Mouse (Mus musculus): ENCODE data around the gene Hadh. TPM values are rescaled to one million over a fixed set of nuclear protein-coding genes. Genes with fewer than 3 reads are reported as not detected.

The Hadh gene
- polyA plus RNA-seq, 2 experiments, result 106 to 116 TPM

GRCm38 (mm10) chr3:131294503-131294902, 22.6 kb upstream of the Hadh start:
- Histone ChIP-seq H3K9ac (ENCODE audit: low read depth, low read length, severe bottlenecking) (no peak overlapping the region), H3K27ac (replicated peaks; ENCODE audit: low read depth, low read length) (no peak overlapping the region), H3K4me2 (replicated peaks; ENCODE audit: low read depth, low read length, severe bottlenecking) (no peak overlapping the region), H3K4me1 (ENCODE audit: control insufficient read depth, insufficient read depth, low read length) (peaks cover 7% of the 10 kb centered on the region; the same call in 1 of the 2 replicates), H3K4me3 (replicated peaks; ENCODE audit: low read length) (no peak overlapping the region), H3K9me3 (ENCODE audit: control insufficient read depth, low read length) (no peaks in the 10 kb centered on the region), H3K27me3 (ENCODE audit: control insufficient read depth, insufficient read depth, low read length) (no peaks in the 10 kb centered on the region), H3K36me3 (ENCODE audit: control insufficient read depth, insufficient read depth, low read length) (no peaks in the 10 kb centered on the region)
- DNase-seq (ENCODE audit: low spot score), result no peak
- WGBS, result 56% methylated on average over 3 of the region's 3 CpGs
- ATAC-seq (ENCODE audit: low FRiP score, low read depth), result no peak
- TF ChIP-seq POLR2A (IDR thresholded peaks at IDR 0.05; ENCODE audit: borderline replicate concordance, extremely low read depth, insufficient read depth, insufficient read length), result no peak

GRCm38 (mm10) chr3:131292959-131293358, 21.1 kb upstream of the Hadh start:
- no peak overlapping the region for H3K9ac ChIP-seq (ENCODE audit: low read depth, low read length, severe bottlenecking)
- H3K36me3 ChIP-seq (ENCODE audit: control insufficient read depth, insufficient read depth, low read length), result no peaks in the 10 kb centered on the region
- no peaks in the 10 kb centered on the region for H3K9me3 ChIP-seq (ENCODE audit: control insufficient read depth, low read length)
- ATAC-seq (ENCODE audit: low FRiP score, low read depth) (no peak), DNase-seq (ENCODE audit: low spot score) (no peak)
- H3K4me2 ChIP-seq (replicated peaks; ENCODE audit: low read depth, low read length, severe bottlenecking), result no peak overlapping the region
- WGBS, result 64% methylated on average over 3 of the region's 3 CpGs
- H3K4me3 ChIP-seq (replicated peaks; ENCODE audit: low read length), result no peak overlapping the region
- peaks cover 4% of the 10 kb centered on the region; the same call in 1 of the 2 replicates for H3K4me1 ChIP-seq (ENCODE audit: control insufficient read depth, insufficient read depth, low read length)
- no peaks in the 10 kb centered on the region for H3K27me3 ChIP-seq (ENCODE audit: control insufficient read depth, insufficient read depth, low read length)
- no peak overlapping the region for H3K27ac ChIP-seq (replicated peaks; ENCODE audit: low read depth, low read length)
- no peak for TF ChIP-seq POLR2A (IDR thresholded peaks at IDR 0.05; ENCODE audit: borderline replicate concordance, extremely low read depth, insufficient read depth, insufficient read length)

GRCm38 (mm10) chr3:131292349-131292748, 20.4 kb upstream of the Hadh start:
- no peaks in the 10 kb centered on the region for H3K9me3 ChIP-seq (ENCODE audit: control insufficient read depth, low read length)
- no peak overlapping the region for H3K4me2 ChIP-seq (replicated peaks; ENCODE audit: low read depth, low read length, severe bottlenecking)
- DNase-seq (ENCODE audit: low spot score) (no peak), ATAC-seq (ENCODE audit: low FRiP score, low read depth) (no peak)
- no peaks in the 10 kb centered on the region for H3K27me3 ChIP-seq (ENCODE audit: control insufficient read depth, insufficient read depth, low read length)
- H3K36me3 ChIP-seq (ENCODE audit: control insufficient read depth, insufficient read depth, low read length), result no peaks in the 10 kb centered on the region
- no peak overlapping the region for H3K4me3 ChIP-seq (replicated peaks; ENCODE audit: low read length)
- 89% methylated on average over 2 of the region's 2 CpGs for WGBS
- TF ChIP-seq POLR2A (IDR thresholded peaks at IDR 0.05; ENCODE audit: borderline replicate concordance, extremely low read depth, insufficient read depth, insufficient read length), result no peak
- no peak overlapping the region for H3K9ac ChIP-seq (ENCODE audit: low read depth, low read length, severe bottlenecking)
- no peaks in the 10 kb centered on the region for H3K4me1 ChIP-seq (ENCODE audit: control insufficient read depth, insufficient read depth, low read length)
- H3K27ac ChIP-seq (replicated peaks; ENCODE audit: low read depth, low read length), result no peak overlapping the region

- Histone ChIP-seq H3K4me1 (ENCODE audit: control insufficient read depth, insufficient read depth, low read length) (no peaks in the 10 kb centered on the region), H3K9me3 (ENCODE audit: control insufficient read depth, low read length) (no peaks in the 10 kb centered on the region), H3K27ac (replicated peaks; ENCODE audit: low read depth, low read length) (no peak overlapping the region), H3K4me3 (replicated peaks; ENCODE audit: low read length) (no peak overlapping the region), H3K9ac (ENCODE audit: low read depth, low read length, severe bottlenecking) (no peak overlapping the region), H3K36me3 (ENCODE audit: control insufficient read depth, insufficient read depth, low read length) (no peaks in the 10 kb centered on the region), H3K4me2 (replicated peaks; ENCODE audit: low read depth, low read length, severe bottlenecking) (no peak overlapping the region), H3K27me3 (ENCODE audit: control insufficient read depth, insufficient read depth, low read length) (no peaks in the 10 kb centered on the region)
- DNase-seq (ENCODE audit: low spot score), result no peak
- TF ChIP-seq POLR2A (IDR thresholded peaks at IDR 0.05; ENCODE audit: borderline replicate concordance, extremely low read depth, insufficient read depth, insufficient read length), result no peak
- WGBS, result 92% methylated on average over 4 of the region's 4 CpGs
- ATAC-seq (ENCODE audit: low FRiP score, low read depth), result no peak
Measured at GRCm38 (mm10) chr3:131291890-131292289, 20.0 kb upstream of the Hadh start.

GRCm38 (mm10) chr3:131274151-131274550, 2.2 kb upstream of the Hadh start:
- peaks cover 26% of the 10 kb centered on the region for H3K4me1 ChIP-seq (ENCODE audit: control insufficient read depth, insufficient read depth, low read length)
- no peak overlapping the region for H3K4me2 ChIP-seq (replicated peaks; ENCODE audit: low read depth, low read length, severe bottlenecking)
- H3K4me3 ChIP-seq (replicated peaks; ENCODE audit: low read length), result no peak overlapping the region
- 64% methylated on average over 4 of the region's 4 CpGs for WGBS
- no peak overlapping the region for H3K9ac ChIP-seq (ENCODE audit: low read depth, low read length, severe bottlenecking)
- ATAC-seq (ENCODE audit: low FRiP score, low read depth) (no peak), DNase-seq (ENCODE audit: low spot score) (no peak)
- H3K9me3 ChIP-seq (ENCODE audit: control insufficient read depth, low read length), result 0 out of 2 replicates have a peak, but pooled peaks cover 3% of the 10 kb centered on the region
- H3K27ac ChIP-seq (replicated peaks; ENCODE audit: low read depth, low read length), result no peak overlapping the region
- no peak for TF ChIP-seq POLR2A (IDR thresholded peaks at IDR 0.05; ENCODE audit: borderline replicate concordance, extremely low read depth, insufficient read depth, insufficient read length)
- no peaks in the 10 kb centered on the region for H3K36me3 ChIP-seq (ENCODE audit: control insufficient read depth, insufficient read depth, low read length)
- no peaks in the 10 kb centered on the region for H3K27me3 ChIP-seq (ENCODE audit: control insufficient read depth, insufficient read depth, low read length)
